Mouse (Mus musculus): ENCODE measurements around the gene Eif3m. TPM values are rescaled to one million over a fixed set of nuclear protein-coding genes. Genes with fewer than 3 reads are reported as not detected.

Gene Eif3m
- polyA plus RNA-seq (2014; fragmentation: Nextera tagmentation; extraction: Ambion mirVana), result 190 and 199 TPM in 2 replicates

DNA sequence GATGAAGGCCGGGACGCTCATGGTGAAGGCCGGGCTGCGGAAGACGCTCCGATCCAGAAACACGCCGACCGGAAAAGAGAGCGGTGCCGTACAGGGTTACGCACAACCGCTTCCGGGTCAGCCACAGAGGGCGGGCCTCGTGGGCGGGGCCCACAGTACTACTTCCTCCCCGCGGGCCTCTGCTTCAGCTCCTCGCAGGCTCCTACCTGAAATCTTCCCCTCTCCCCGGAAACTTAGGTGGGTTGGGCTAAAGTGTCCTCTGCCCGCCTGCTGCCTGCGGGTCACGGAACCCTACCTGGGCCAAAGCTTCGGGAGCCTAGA, at the start of gene Eif3m:
Gene Eif3m, minus strand, starts transcription at position 114 of the 321 bp plus-strand sequence.
- Histone ChIP-seq H3K4me2 (replicated peaks) (peak within 1 kb of the TSS; percentile 76), H3K36me3 (replicated peaks; ENCODE audit: control insufficient read depth, insufficient read depth) (peaks cover 21% of the 10 kb centered on the region), H3K9ac (peak within 1 kb of the TSS; percentile 89), H3K4me3 (replicated peaks; ENCODE audit: low read length) (peak within 1 kb of the TSS; percentile 92), H3K27ac (peak within 1 kb of the TSS; percentile 83), H3K27me3 (ENCODE audit: control insufficient read depth, insufficient read depth, low read length) (no peaks in the 10 kb centered on the region), H3K4me1 (replicated peaks; ENCODE audit: control insufficient read depth, insufficient read depth, low read length) (peaks cover 10% of the 10 kb centered on the region), H3K9me3 (ENCODE audit: control insufficient read depth, low read length) (no peaks in the 10 kb centered on the region)
- 1% methylated on average over 24 of the region's 25 CpGs for WGBS
- DNase-seq (ENCODE audit: low spot score) (peak; percentile 93), ATAC-seq (ENCODE audit: low FRiP score) (peak; percentile 100)

DNA sequence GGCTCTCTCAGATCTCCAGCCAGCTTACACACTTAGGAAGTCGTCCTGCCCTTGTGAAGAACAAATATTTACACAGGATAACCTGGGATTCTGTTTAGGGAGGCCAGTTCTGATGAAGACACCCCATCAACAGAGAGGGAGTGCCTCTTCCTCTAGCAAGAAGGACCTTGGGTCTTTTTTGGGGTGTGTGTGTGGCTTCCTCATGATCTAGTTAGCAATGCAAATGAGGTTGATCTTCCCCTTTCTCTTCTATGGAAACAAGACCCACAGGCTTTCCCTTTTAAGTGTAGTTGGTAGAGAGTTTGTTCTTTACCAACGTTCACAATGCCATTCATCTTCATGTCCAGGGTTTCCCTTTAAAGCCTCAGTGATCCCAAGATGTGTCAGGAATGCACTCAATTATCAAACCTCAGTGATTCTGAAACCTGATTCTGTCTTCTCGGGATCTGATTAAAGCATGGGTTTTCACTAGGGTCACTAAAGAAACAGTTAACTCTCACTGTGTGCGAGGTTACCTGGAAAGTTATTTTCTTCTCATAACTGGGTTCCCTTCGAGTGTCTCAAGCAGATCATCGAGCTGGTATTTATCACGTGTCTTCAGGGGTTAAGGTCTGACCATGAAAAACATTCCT, 46.0 kb upstream of the Eif3m start:
- Histone ChIP-seq H3K9me3 (ENCODE audit: control insufficient read depth, low read length) (no peaks in the 10 kb centered on the region), H3K4me1 (replicated peaks; ENCODE audit: control insufficient read depth, insufficient read depth, low read length) (no peaks in the 10 kb centered on the region), H3K27ac (no peak overlapping the region), H3K36me3 (replicated peaks; ENCODE audit: control insufficient read depth, insufficient read depth) (no peaks in the 10 kb centered on the region), H3K4me2 (replicated peaks) (no peak overlapping the region), H3K9ac (no peak overlapping the region), H3K27me3 (ENCODE audit: control insufficient read depth, insufficient read depth, low read length) (no peaks in the 10 kb centered on the region), H3K4me3 (replicated peaks; ENCODE audit: low read length) (no peak overlapping the region)
- ATAC-seq (ENCODE audit: low FRiP score) (no peak), DNase-seq (ENCODE audit: low spot score) (no peak)
- 54% methylated on average over 7 of the region's 7 CpGs for WGBS

DNA sequence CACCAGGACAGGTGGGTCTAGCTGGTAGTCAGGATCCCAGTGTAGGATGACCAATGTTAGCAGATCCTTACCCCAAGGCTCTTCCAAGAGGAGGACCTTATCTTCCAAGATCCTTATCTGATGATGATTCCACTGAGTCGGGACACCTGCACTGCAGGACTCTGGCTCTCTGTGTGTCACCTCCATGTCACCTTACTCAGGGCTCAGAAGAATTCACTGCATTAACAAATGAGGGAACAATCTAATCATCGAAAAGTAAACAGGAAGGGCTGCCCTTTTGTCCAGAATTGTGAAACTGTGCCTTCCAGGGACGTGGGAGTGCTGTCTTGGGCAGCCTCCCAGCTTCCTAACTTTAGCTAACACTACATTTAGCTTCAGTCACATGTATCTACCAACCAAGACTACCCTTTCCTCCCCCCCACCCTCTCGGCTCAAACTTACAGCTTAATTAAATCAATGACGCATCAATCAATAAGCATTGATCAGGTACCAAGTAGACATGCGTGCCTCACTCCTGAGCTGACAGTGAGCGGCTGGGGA, 41.8 kb upstream of the Eif3m start:
- Histone ChIP-seq H3K4me1 (replicated peaks; ENCODE audit: control insufficient read depth, insufficient read depth, low read length) (no peaks in the 10 kb centered on the region), H3K9me3 (ENCODE audit: control insufficient read depth, low read length) (no peaks in the 10 kb centered on the region), H3K27me3 (ENCODE audit: control insufficient read depth, insufficient read depth, low read length) (no peaks in the 10 kb centered on the region), H3K27ac (no peak overlapping the region), H3K4me2 (replicated peaks) (no peak overlapping the region), H3K9ac (no peak overlapping the region), H3K36me3 (replicated peaks; ENCODE audit: control insufficient read depth, insufficient read depth) (no peaks in the 10 kb centered on the region), H3K4me3 (replicated peaks; ENCODE audit: low read length) (no peak overlapping the region)
- 78% methylated on average over 7 of the region's 7 CpGs for WGBS
- no peak for ATAC-seq (ENCODE audit: low FRiP score)
- no peak for DNase-seq (ENCODE audit: low spot score)

DNA sequence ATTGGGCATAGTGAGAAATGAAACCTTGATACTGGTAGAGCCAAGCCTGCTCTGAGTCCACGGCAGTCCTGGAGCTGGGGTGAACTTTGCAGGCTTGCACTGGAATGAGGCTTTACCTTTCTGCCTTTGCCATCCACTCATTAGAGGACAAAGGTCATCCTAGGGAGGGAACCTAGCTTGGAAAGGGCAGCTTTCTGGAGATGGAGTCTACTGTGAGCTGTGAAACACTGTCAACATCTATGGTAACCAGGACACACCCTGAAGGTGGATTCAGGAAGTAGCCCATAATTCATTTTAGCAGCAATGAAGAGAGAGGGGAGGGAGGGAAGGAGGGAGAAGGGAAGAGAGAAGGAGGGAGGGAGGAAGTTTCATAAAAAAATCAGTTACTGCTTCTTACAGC, 38.6 kb upstream of the Eif3m start:
- Histone ChIP-seq H3K9ac (no peak overlapping the region), H3K4me1 (replicated peaks; ENCODE audit: control insufficient read depth, insufficient read depth, low read length) (no peaks in the 10 kb centered on the region), H3K9me3 (ENCODE audit: control insufficient read depth, low read length) (no peaks in the 10 kb centered on the region), H3K4me2 (replicated peaks) (no peak overlapping the region), H3K4me3 (replicated peaks; ENCODE audit: low read length) (no peak overlapping the region), H3K27me3 (ENCODE audit: control insufficient read depth, insufficient read depth, low read length) (no peaks in the 10 kb centered on the region), H3K36me3 (replicated peaks; ENCODE audit: control insufficient read depth, insufficient read depth) (no peaks in the 10 kb centered on the region), H3K27ac (no peak overlapping the region)
- ATAC-seq (ENCODE audit: low FRiP score), result no peak
- 97% methylated on average over 1 of the region's 1 CpGs for WGBS
- DNase-seq (ENCODE audit: low spot score), result no peak

DNA sequence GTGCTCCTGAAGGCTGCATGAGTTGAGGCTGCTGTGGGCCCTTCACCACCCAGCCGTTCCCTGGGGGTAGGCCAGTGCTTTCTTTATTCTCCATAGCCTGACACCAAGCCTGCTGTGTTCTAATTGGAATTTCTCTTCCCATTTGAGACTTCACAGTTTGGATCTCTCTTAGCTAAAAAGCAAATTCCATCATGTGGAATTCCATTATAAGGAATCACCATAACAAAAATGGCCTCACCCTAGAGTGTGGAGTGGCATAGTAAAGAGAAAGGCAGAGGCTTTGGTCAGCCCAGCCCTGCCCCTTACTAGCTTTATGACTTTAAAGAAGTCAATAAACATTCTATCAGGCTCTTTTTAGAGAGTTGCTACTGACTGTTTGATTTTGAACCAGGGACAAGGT, 31.4 kb upstream of the Eif3m start:
- no peak for ATAC-seq (ENCODE audit: low FRiP score)
- H3K4me3 ChIP-seq (replicated peaks; ENCODE audit: low read length), result no peak overlapping the region
- H3K36me3 ChIP-seq (replicated peaks; ENCODE audit: control insufficient read depth, insufficient read depth), result no peaks in the 10 kb centered on the region
- no peaks in the 10 kb centered on the region for H3K9me3 ChIP-seq (ENCODE audit: control insufficient read depth, low read length)
- no peak overlapping the region for H3K27ac ChIP-seq
- H3K9ac ChIP-seq, result no peak overlapping the region
- no peaks in the 10 kb centered on the region for H3K4me1 ChIP-seq (replicated peaks; ENCODE audit: control insufficient read depth, insufficient read depth, low read length)
- no peaks in the 10 kb centered on the region for H3K27me3 ChIP-seq (ENCODE audit: control insufficient read depth, insufficient read depth, low read length)
- WGBS, result 50% methylated on average over 1 of the region's 1 CpGs
- no peak for DNase-seq (ENCODE audit: low spot score)
- no peak overlapping the region for H3K4me2 ChIP-seq (replicated peaks)

DNA sequence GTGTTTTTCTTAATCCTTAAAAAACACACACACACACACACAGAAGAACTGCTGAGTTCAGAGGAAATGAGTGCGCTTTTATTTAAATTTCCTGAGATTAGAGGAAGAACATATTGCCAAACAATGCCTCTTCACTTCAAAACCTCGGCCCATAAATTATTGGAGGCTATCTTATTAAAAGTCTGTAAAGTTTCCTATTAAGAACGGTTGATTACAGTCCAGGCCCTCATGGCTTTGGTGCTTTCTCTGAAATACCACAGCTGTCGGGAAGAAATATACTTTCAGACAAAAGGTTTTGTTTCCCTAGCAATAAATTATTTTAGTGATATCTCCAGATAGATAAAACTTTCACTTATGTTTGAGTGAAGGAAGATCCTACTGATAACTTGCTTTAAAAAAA, 26.3 kb upstream of the Eif3m start:
- no peaks in the 10 kb centered on the region for H3K4me1 ChIP-seq (replicated peaks; ENCODE audit: control insufficient read depth, insufficient read depth, low read length)
- WGBS, result 80% methylated on average over 4 of the region's 4 CpGs
- no peak for ATAC-seq (ENCODE audit: low FRiP score)
- no peak overlapping the region for H3K9ac ChIP-seq
- no peak overlapping the region for H3K27ac ChIP-seq
- H3K36me3 ChIP-seq (replicated peaks; ENCODE audit: control insufficient read depth, insufficient read depth), result no peaks in the 10 kb centered on the region
- no peaks in the 10 kb centered on the region for H3K9me3 ChIP-seq (ENCODE audit: control insufficient read depth, low read length)
- no peak overlapping the region for H3K4me3 ChIP-seq (replicated peaks; ENCODE audit: low read length)
- no peaks in the 10 kb centered on the region for H3K27me3 ChIP-seq (ENCODE audit: control insufficient read depth, insufficient read depth, low read length)
- no peak overlapping the region for H3K4me2 ChIP-seq (replicated peaks)
- DNase-seq (ENCODE audit: low spot score), result no peak

DNA sequence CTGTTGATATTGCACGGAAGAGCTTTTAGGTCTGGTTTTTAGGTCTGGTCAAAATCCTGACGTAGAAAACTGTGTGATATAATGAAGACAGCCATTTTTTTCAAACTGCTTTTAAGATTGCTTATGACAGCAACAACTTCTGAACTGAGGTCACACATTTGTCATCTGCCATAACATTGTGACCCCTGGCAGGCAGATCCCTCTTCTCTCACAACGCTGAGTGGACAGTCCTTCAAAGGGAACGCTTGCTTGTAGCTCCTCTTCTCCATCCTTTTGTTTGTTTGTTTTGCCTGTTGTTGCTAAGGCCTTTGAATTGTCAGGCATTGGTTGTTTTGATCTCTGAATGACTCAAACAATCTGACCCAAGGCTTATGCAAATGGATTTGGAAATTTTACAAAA, 24.0 kb upstream of the Eif3m start:
- no peak overlapping the region for H3K27ac ChIP-seq
- H3K4me2 ChIP-seq (replicated peaks), result no peak overlapping the region
- H3K4me3 ChIP-seq (replicated peaks; ENCODE audit: low read length), result no peak overlapping the region
- no peaks in the 10 kb centered on the region for H3K9me3 ChIP-seq (ENCODE audit: control insufficient read depth, low read length)
- ATAC-seq (ENCODE audit: low FRiP score) (no peak), DNase-seq (ENCODE audit: low spot score) (no peak)
- no peaks in the 10 kb centered on the region for H3K4me1 ChIP-seq (replicated peaks; ENCODE audit: control insufficient read depth, insufficient read depth, low read length)
- no peaks in the 10 kb centered on the region for H3K27me3 ChIP-seq (ENCODE audit: control insufficient read depth, insufficient read depth, low read length)
- H3K36me3 ChIP-seq (replicated peaks; ENCODE audit: control insufficient read depth, insufficient read depth), result no peaks in the 10 kb centered on the region
- 70% methylated on average over 4 of the region's 4 CpGs for WGBS
- no peak overlapping the region for H3K9ac ChIP-seq

DNA sequence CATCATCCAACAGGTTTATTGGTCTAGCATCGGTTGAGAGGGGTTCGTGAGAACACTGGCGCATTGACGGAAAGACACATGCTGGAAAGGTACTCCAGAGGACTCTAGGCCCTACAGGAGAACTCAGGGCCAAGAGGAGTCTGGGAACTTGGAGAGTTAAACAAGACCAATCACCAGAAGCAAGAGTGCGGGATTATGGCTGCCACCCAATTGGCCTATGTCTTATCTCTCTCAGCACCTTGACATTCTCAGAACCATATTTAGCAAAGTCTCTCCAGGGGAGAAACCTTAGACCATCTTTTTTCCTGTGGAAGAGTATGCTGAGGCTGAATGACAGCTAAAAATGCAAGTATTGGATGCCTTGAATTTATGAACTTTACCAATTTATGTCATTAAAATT, 22.0 kb upstream of the Eif3m start:
- DNase-seq (ENCODE audit: low spot score) (no peak), ATAC-seq (ENCODE audit: low FRiP score) (no peak)
- H3K27ac ChIP-seq, result no peak overlapping the region
- H3K27me3 ChIP-seq (ENCODE audit: control insufficient read depth, insufficient read depth, low read length), result no peaks in the 10 kb centered on the region
- H3K4me3 ChIP-seq (replicated peaks; ENCODE audit: low read length), result no peak overlapping the region
- H3K9me3 ChIP-seq (ENCODE audit: control insufficient read depth, low read length), result no peaks in the 10 kb centered on the region
- WGBS, result 97% methylated on average over 5 of the region's 5 CpGs
- H3K4me1 ChIP-seq (replicated peaks; ENCODE audit: control insufficient read depth, insufficient read depth, low read length), result no peaks in the 10 kb centered on the region
- H3K4me2 ChIP-seq (replicated peaks), result no peak overlapping the region
- no peaks in the 10 kb centered on the region for H3K36me3 ChIP-seq (replicated peaks; ENCODE audit: control insufficient read depth, insufficient read depth)
- no peak overlapping the region for H3K9ac ChIP-seq

DNA sequence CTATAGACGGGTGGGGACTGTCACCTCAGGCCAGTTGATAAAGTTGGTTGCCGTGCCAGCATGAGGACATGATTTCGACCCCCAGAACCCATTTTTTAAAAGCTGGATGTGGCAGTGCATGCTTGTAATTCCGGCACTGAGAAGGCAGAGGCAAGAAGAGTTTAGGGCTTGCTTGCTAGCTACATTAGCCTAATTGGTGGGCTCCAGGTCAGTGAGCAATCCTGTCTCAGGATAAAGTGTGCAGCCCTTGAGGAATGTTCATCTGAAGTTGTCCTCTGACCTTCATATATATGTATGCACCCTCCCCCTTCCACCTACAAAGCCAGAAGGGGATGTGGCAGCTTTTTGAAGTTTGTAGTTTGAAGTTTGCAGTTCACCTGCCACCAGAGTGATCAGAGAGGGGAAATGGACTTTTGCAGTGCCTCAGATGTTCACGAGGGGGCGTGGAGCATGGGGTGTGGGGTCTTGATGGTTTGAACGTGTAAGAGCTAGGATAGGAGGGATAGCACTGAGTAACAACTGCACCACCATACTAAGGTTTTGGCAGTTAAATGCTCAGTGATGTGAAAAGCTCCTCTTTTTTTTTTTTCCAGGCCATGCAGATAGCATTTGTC, 21.2 kb upstream of the Eif3m start:
- Histone ChIP-seq H3K9ac (no peak overlapping the region), H3K4me1 (replicated peaks; ENCODE audit: control insufficient read depth, insufficient read depth, low read length) (no peaks in the 10 kb centered on the region), H3K27me3 (ENCODE audit: control insufficient read depth, insufficient read depth, low read length) (no peaks in the 10 kb centered on the region), H3K36me3 (replicated peaks; ENCODE audit: control insufficient read depth, insufficient read depth) (no peaks in the 10 kb centered on the region), H3K4me2 (replicated peaks) (no peak overlapping the region), H3K27ac (no peak overlapping the region), H3K9me3 (ENCODE audit: control insufficient read depth, low read length) (no peaks in the 10 kb centered on the region), H3K4me3 (replicated peaks; ENCODE audit: low read length) (no peak overlapping the region)
- DNase-seq (ENCODE audit: low spot score), result no peak
- 84% methylated on average over 7 of the region's 7 CpGs for WGBS
- ATAC-seq (ENCODE audit: low FRiP score), result no peak
